Mouse (Mus musculus) liver, postnatal 0 days (tissue): ENCODE results near the gene Slc2a13. TPM values are rescaled to one million over a fixed set of nuclear protein-coding genes. Genes with fewer than 3 reads are reported as not detected.

ENCODE experiments used
- ATAC-seq: fragments of 200-750 bp; cut with Nextera tagmentation; 2 replicates; pipeline ENCODE4 v1.8.0; 2017; ENCODE audit warnings: mild to moderate bottlenecking, moderate library complexity
- DNase-seq: peaks from one replicate; pipeline ENCODE4 v3.0.0-alpha.2; 2016
- H3K27ac ChIP-seq: fragments of 300-500 bp; sonication (generic); 2 replicates; pipeline ENCODE4 v1.5.1; 2014; ENCODE audit warnings: antibody characterized with exemption, moderate library complexity, mild to moderate bottlenecking, low read depth
- H3K27me3 ChIP-seq: fragments of 300-500 bp; sonication (generic); 2 replicates; pipeline ENCODE4 v1.6.1; 2014; ENCODE audit warnings: low read length, control low read depth, mixed read lengths; ENCODE audit not compliant: insufficient read depth
- H3K36me3 ChIP-seq: fragments of 300-500 bp; sonication (generic); replicated peaks from 2 replicates; pipeline ENCODE4 v1.6.1; 2014; ENCODE audit warnings: mild to moderate bottlenecking, control low read depth, low read length, moderate library complexity, mixed read lengths; ENCODE audit not compliant: insufficient read depth
- H3K4me1 ChIP-seq: fragments of 300-500 bp; sonication (generic); 2 replicates; pipeline ENCODE4 v1.6.1; 2014; ENCODE audit warnings: antibody characterized with exemption, mild to moderate bottlenecking, control low read depth; ENCODE audit not compliant: insufficient read depth
- H3K4me2 ChIP-seq: fragments of 300-500 bp; sonication (generic); 2 replicates; pipeline ENCODE4 v1.6.1; 2014; ENCODE audit warnings: low read depth, mild to moderate bottlenecking, low read length, moderate library complexity, mixed read lengths
- H3K4me3 ChIP-seq: fragments of 300-500 bp; sonication (generic); 2 replicates; pipeline ENCODE4 v1.5.1; 2014; ENCODE audit warnings: low read depth, low read length
- H3K9ac ChIP-seq: fragments of 300-500 bp; sonication (generic); replicated peaks from 2 replicates; pipeline ENCODE4 v1.6.1; 2014; ENCODE audit warnings: mild to moderate bottlenecking, moderate library complexity
- H3K9me3 ChIP-seq: fragments of 300-500 bp; sonication (generic); 2 replicates; pipeline ENCODE4 v1.6.1; 2016; ENCODE audit warnings: mild to moderate bottlenecking, control low read depth, low read length, mixed read lengths
- CTCF ChIP-seq: sonication (generic); IDR thresholded peaks from 2 replicates; pipeline ENCODE4 v1.5.1; 2016; ENCODE audit warnings: antibody characterized with exemption, low read depth
- EP300 ChIP-seq: IDR thresholded peaks from 2 replicates; pipeline ENCODE4 v1.6.1; 2016; ENCODE audit warnings: antibody characterized with exemption, low read depth, mild to moderate bottlenecking
- WGBS: fragments of 180-500 bp; shearing (Covaris S2); extraction: QIAGEN DNeasy Blood & Tissue Kit; methylation state at CpG from one replicate; pipeline ENCODE4 v1.1.7; 2014; ENCODE audit not compliant: insufficient replicate concordance; 5-methylcytosine and 5-hydroxymethylcytosine counted together
- polyA plus RNA-seq: library from polyadenylated mRNA; unstranded; fragments of >200 nt; fragmentation: Nextera tagmentation; extraction: Ambion mirVana; gene quantifications from 2 replicates; pipeline ENCODE4 v1.2.1, GENCODE M21; 2015

Slc2a13 gene
- polyA plus RNA-seq, 1 experiment from 2014 or later = 0.06 TPM

DNA sequence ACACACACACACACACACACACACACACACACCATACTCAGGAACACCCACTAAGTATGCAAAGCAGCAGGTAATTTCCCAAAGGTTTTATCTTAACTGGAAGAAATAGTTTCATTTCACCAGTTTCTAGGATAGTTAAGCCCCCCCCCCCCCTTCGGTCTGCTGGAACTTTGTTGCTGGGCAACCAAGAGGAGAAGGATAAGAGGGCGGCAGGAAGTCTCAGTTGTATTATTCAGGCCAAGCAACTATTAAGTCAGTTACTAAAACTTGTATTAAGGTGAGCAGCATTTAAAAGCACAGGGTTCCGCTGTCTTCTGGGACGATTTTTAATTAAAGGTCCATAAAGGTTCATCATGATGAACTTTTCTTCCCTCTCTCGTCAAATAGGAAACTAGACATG lies 198.6 kb downstream of the Slc2a13 start:
- 68% methylated on average over 5 of the region's 5 CpGs for WGBS
- H3K4me1 ChIP-seq = no peaks in the 10 kb centered on the region
- no peak for DNase-seq
- H3K36me3 ChIP-seq = no peaks in the 10 kb centered on the region
- no peaks in the 10 kb centered on the region for H3K9me3 ChIP-seq
- H3K4me2 ChIP-seq = no peak overlapping the region
- no peaks in the 10 kb centered on the region for H3K27me3 ChIP-seq
- H3K9ac ChIP-seq = no peak overlapping the region
- no peak for TF ChIP-seq EP300
- TF ChIP-seq CTCF = no peak
- ATAC-seq = no peak
- H3K4me3 ChIP-seq = no peak overlapping the region
- H3K27ac ChIP-seq = no peak overlapping the region

DNA sequence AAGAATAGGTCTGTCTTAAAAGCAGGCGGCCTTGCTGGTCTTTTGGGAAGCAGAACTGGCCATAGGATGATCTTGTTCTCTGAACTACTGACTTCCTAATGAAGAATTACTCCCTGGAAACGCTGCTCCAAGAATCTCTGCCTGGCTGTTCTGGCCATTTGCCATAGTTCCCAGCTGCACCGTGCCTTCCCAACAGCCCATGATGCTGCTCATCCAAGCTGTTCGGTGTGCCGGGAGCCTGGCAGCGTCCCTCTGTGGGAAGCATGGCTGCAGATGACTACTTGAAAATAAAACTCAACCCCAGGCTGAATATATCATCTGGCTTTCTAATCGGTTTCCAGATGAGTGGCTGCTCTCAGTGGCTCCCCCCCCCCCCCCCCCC lies 199.9 kb downstream of the Slc2a13 start:
- Histone ChIP-seq H3K9me3 (no peaks in the 10 kb centered on the region), H3K4me3 (no peak overlapping the region), H3K4me2 (no peak overlapping the region), H3K4me1 (no peaks in the 10 kb centered on the region), H3K9ac (no peak overlapping the region), H3K27me3 (no peaks in the 10 kb centered on the region), H3K36me3 (no peaks in the 10 kb centered on the region), H3K27ac (no peak overlapping the region)
- 78% methylated on average over 7 of the region's 7 CpGs for WGBS
- ATAC-seq = no peak
- no peak for DNase-seq
- TF ChIP-seq EP300 (no peak), CTCF (no peak)

DNA sequence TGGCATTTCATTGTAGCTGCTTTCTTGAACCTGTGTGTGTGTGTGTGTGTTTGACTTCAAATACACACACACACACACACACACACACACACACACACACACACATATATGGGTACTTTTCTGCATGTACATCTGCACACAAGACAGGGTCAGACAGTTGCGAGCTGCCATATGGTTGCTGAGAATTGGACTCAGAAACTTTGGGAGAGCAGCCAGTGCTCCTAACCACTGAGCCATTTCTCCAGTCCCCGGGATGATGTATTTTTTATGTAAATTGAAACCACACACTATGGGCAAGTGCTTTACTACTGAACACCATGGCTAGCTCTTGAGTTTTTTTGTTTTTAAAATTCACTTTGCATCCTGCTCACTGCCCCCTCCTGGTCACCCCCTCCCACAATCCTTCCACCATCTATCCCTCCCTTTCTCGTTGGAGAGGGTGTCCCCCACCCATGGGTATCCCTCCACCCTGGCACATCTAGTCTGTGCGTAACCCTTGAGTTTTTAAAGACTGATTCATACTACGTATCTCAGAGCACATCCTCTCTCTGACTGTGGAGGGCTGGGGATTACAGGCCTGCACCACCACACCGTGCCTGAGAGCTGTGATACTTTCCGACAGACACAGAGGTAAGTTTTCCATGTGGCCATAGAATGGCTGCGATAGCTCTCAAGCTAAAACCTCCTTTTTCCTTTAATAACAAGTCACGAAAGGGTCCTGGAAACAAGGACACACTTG lies 200.4 kb downstream of the Slc2a13 start:
- Histone ChIP-seq H3K27ac (no peak overlapping the region), H3K4me2 (no peak overlapping the region), H3K36me3 (no peaks in the 10 kb centered on the region), H3K4me3 (no peak overlapping the region), H3K27me3 (no peaks in the 10 kb centered on the region), H3K4me1 (no peaks in the 10 kb centered on the region), H3K9ac (no peak overlapping the region), H3K9me3 (no peaks in the 10 kb centered on the region)
- TF ChIP-seq CTCF = no peak
- ATAC-seq (no peak), DNase-seq (no peak)
- WGBS = 79% methylated on average over 9 of the region's 9 CpGs

GRCm38 (mm10) chr15:91371859-91372394 lies 201.1 kb downstream of the Slc2a13 start:
- no peaks in the 10 kb centered on the region for H3K9me3 ChIP-seq
- no peak overlapping the region for H3K27ac ChIP-seq
- no peak overlapping the region for H3K4me3 ChIP-seq
- no peaks in the 10 kb centered on the region for H3K4me1 ChIP-seq
- ATAC-seq = no peak
- no peaks in the 10 kb centered on the region for H3K27me3 ChIP-seq
- no peak for TF ChIP-seq CTCF
- no peak for TF ChIP-seq EP300
- DNase-seq = no peak
- H3K4me2 ChIP-seq = no peak overlapping the region
- H3K9ac ChIP-seq = no peak overlapping the region
- no peaks in the 10 kb centered on the region for H3K36me3 ChIP-seq
- 79% methylated on average over 7 of the region's 7 CpGs for WGBS

DNA sequence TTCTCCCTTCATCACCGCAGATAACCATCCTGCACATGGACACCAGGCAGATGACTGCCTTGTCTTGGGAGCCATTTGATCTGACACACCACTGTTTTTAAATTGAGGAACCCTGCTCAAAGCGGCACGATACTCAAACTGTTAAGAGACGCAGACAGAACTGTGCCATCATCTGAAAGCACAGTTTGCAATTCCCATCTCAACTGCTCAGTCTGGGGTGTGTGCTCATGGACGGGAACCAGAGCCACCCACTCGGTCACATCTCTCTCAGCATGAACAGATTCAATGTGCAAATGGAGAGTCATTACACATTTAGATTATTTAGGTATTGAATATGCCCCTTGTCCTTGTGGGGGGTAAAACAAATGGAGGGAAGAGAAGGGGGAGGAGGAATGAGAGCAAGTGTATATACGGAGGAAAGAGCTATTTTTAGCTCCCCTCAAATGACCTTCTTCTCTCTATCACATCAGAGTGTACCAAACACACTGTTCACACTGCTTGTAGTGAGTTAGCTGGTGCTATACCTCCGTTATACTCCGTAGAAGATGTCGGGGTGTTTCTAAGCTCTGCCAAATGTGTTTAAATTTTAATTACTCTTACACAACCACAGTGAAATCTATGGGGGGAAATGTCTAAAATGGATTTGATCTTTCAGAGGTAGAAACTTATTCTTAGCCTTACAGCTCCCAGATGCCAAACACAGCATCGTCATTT lies 203.2 kb downstream of the Slc2a13 start:
- no peak for TF ChIP-seq CTCF
- no peak for ATAC-seq
- H3K27me3 ChIP-seq = no peaks in the 10 kb centered on the region

GRCm38 (mm10) chr15:91360495-91360894 lies 212.6 kb downstream of the Slc2a13 start:
- Histone ChIP-seq H3K27ac (no peak overlapping the region), H3K4me2 (no peak overlapping the region), H3K4me3 (no peak overlapping the region), H3K9ac (no peak overlapping the region), H3K4me1 (no peaks in the 10 kb centered on the region), H3K27me3 (no peaks in the 10 kb centered on the region), H3K36me3 (no peaks in the 10 kb centered on the region), H3K9me3 (no peaks in the 10 kb centered on the region)
- ATAC-seq (no peak), DNase-seq (no peak)
- WGBS = 88% methylated on average over 2 of the region's 2 CpGs
- TF ChIP-seq EP300 = no peak
- no peak for TF ChIP-seq CTCF

More for the DNA sequence above, 203.2 kb downstream of the Slc2a13 start:
- no peak for DNase-seq
- Histone ChIP-seq H3K9me3 (no peaks in the 10 kb centered on the region), H3K4me3 (no peak overlapping the region), H3K36me3 (no peaks in the 10 kb centered on the region), H3K9ac (no peak overlapping the region), H3K4me2 (no peak overlapping the region), H3K4me1 (no peaks in the 10 kb centered on the region), H3K27ac (no peak overlapping the region)
- WGBS = 74% methylated on average over 11 of the region's 11 CpGs
